Mouse (Mus musculus) lung, postnatal 0 days (tissue): ENCODE measurements around the gene Ppp2r2c.

Source experiments
- CTCF ChIP-seq: IDR thresholded peaks from 2 replicates; pipeline ENCODE4 v1.5.1; 2016; ENCODE audit warnings: antibody characterized with exemption, mild to moderate bottlenecking
- EP300 ChIP-seq: IDR thresholded peaks from 2 replicates; pipeline ENCODE4 v1.6.1; 2016; ENCODE audit warnings: antibody characterized with exemption, mild to moderate bottlenecking, control low read depth

DNA sequence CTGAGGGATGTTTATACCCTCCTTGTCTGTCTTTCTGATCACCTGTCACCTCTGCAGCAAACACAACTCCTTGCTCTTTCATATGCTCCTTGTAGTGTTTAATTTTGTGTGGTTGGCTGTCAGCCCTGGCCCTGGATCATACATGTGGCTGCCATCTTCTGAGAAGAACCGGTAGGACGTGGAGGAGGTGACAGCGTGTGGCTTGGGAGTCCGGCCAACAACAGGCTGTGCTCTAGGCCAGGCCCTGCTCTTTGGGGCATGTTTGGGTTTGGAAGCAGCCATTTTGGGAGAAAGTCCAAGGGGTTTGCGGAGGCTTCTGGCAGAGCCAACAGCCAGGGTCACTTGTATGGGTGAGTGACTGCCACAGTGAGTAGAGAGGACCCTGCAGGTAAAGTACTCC, 12.3 kb downstream of the Ppp2r2c start:
- TF ChIP-seq CTCF (no peak), EP300 (no peak)
